In the genomic region with DNA sequence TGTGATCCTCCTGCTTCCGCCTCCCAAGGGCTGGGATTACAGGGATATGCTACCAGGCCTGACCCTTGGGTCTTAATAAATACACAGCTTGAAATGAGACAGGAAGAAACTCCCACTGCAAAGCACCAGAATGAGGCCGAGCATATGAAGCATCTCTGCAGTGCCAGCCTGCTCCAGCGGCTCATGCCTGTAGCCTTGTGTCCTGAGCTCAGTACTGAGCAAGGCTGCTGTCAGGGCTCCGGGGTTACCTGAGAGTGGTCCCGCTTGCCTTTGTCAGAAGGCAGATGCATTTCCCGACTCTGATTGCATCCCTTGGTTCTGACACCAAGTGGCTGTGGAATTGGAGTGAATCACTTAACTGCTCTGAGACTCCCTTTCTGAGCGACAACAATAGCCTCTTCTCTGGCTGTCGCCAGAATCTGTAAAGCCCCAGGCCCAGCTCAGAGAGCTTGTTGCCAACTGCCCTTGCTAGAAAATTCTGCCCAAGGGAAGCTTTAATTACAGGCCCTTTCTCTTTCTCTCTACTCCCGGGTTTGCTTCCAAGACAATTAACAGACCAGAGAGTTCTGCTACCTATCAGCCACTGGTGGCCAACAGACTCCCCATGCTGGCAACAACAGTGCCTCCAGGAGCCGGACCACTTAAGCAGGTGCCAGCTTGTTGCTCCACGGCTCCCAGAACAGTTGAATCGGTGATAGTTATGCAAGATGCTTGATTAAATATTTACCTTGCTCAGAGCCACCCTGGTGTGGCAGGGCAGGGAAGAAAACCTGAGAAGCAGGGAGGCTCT, we compare ENCODE assay signal across 9 mouse cellular contexts.
A peak's percentile ranks its signal among the peaks of the same experiment; 100 is the strongest.
DNase-seq lines count a peak whose midpoint lies in the region; ATAC-seq and TF ChIP-seq lines count a peak whose summit lies in the region.
"Had no signal": no experiment of that assay in that cellular context is flagged by ENCODE, and none has a peak within 500 bp of the region (broad histone marks: within the 10 kb centered on the region; RNA-seq: fewer than 3 reads in every experiment).

No protein-coding gene starts in this region.

- H3K27me3 ChIP-seq in liver, adult 2 months (ENCODE audit: control insufficient read depth, insufficient read depth, low read length): no peaks in the 10 kb centered on the region
- H3K27me3 ChIP-seq in liver, embryonic 12.5 days (replicated peaks): peaks cover 3% of the 10 kb centered on the region; the same call in 1 of the 2 replicates
- no peaks in the 10 kb centered on the region for H3K27me3 ChIP-seq in forebrain, embryonic 14.5 days (replicated peaks; ENCODE audit: control insufficient read depth, insufficient read depth, low read length)
- H3K27me3 ChIP-seq in midbrain, embryonic 16.5 days (ENCODE audit: control insufficient read depth, insufficient read depth, low read depth, low read length): no peaks in the 10 kb centered on the region

- WGBS in liver, adult 2 months: 54% methylated on average over 12 of the region's 12 CpGs
- WGBS in liver, embryonic 12.5 days (ENCODE audit: insufficient replicate concordance): 62% methylated on average over 12 of the region's 12 CpGs
- 26% methylated on average over 12 of the region's 12 CpGs for whole genome bisulfite sequencing in forebrain, embryonic 14.5 days
- 33% methylated on average over 12 of the region's 12 CpGs for WGBS in midbrain, embryonic 16.5 days

- H3K4me3 ChIP-seq in liver, adult 2 months (ENCODE audit: insufficient read depth, low read depth, low read length): no peak overlapping the region
- no peak overlapping the region for H3K4me3 ChIP-seq in liver, embryonic 12.5 days
- no peak overlapping the region for H3K4me3 ChIP-seq in forebrain, embryonic 14.5 days (ENCODE audit: low read depth, low read length)
- H3K4me3 ChIP-seq in midbrain, embryonic 16.5 days (ENCODE audit: low read depth, low read length): no peak overlapping the region

- H3K27ac ChIP-seq in liver, adult 2 months (replicated peaks; ENCODE audit: insufficient read depth, low read depth, low read length): peak overlapping the region; percentile 78
- no peak overlapping the region for H3K27ac ChIP-seq in liver, embryonic 12.5 days
- peak overlapping the region; percentile 71 for H3K27ac ChIP-seq in forebrain, embryonic 14.5 days (ENCODE audit: low read depth, low read length)
- peak overlapping the region; percentile 61 for H3K27ac ChIP-seq in midbrain, embryonic 16.5 days (ENCODE audit: low read length)

- ATAC-seq in liver, embryonic 12.5 days: no peak
- peak; percentile 70 for ATAC-seq in forebrain, embryonic 14.5 days
- ATAC-seq in midbrain, embryonic 16.5 days: peak; percentile 71
- no peak for ATAC-seq in CD4-positive, CD25-positive, alpha-beta regulatory T cell, adult 4 months
- no peak for ATAC-seq in megakaryocyte, adult 5-6 weeks (ENCODE audit: poor library complexity, severe bottlenecking)

- H3K4me1 ChIP-seq in liver, adult 2 months (ENCODE audit: control insufficient read depth, insufficient read depth, low read length): peaks cover 20% of the 10 kb centered on the region
- H3K4me1 ChIP-seq in liver, embryonic 12.5 days: peaks cover 27% of the 10 kb centered on the region
- peaks cover 6% of the 10 kb centered on the region; the same call in 1 of the 2 replicates for H3K4me1 ChIP-seq in forebrain, embryonic 14.5 days (ENCODE audit: control insufficient read depth, insufficient read depth, low read length)
- peaks cover 8% of the 10 kb centered on the region for H3K4me1 ChIP-seq in midbrain, embryonic 16.5 days (ENCODE audit: control insufficient read depth, insufficient read depth, low read length)

- no peak for TF ChIP-seq CTCF in liver, adult 2 months (IDR thresholded peaks at IDR 0.05; ENCODE audit: low read depth, low read length)

- no peaks in the 10 kb centered on the region for H3K36me3 ChIP-seq in liver, adult 2 months (ENCODE audit: control insufficient read depth, insufficient read depth, low read length)
- no peaks in the 10 kb centered on the region for H3K36me3 ChIP-seq in liver, embryonic 12.5 days
- no peaks in the 10 kb centered on the region for H3K36me3 ChIP-seq in forebrain, embryonic 14.5 days (ENCODE audit: control insufficient read depth, insufficient read depth, low read length)
- H3K36me3 ChIP-seq in midbrain, embryonic 16.5 days (ENCODE audit: control insufficient read depth, insufficient read depth, low read length): no peaks in the 10 kb centered on the region

- H3K4me2 ChIP-seq in liver, embryonic 12.5 days: no peak overlapping the region
- H3K4me2 ChIP-seq in forebrain, embryonic 14.5 days (ENCODE audit: low read length): no peak overlapping the region
- H3K4me2 ChIP-seq in midbrain, embryonic 16.5 days (ENCODE audit: low read length): no peak overlapping the region

- no peak overlapping the region for H3K9ac ChIP-seq in liver, adult 2 months (ENCODE audit: low read depth, low read length)
- H3K9ac ChIP-seq in liver, embryonic 12.5 days: no peak overlapping the region
- 0 out of 2 replicates have a peak overlapping the region, but pooled peaks have one; percentile 6 for H3K9ac ChIP-seq in forebrain, embryonic 14.5 days (ENCODE audit: low read length)
- no peak overlapping the region for H3K9ac ChIP-seq in midbrain, embryonic 16.5 days (ENCODE audit: low read depth, low read length)

- peak; percentile 92 for DNase-seq in liver, adult 2 months (ENCODE audit: extremely low read depth, low read depth, low spot score)
- DNase-seq in forebrain, embryonic 14.5 days (ENCODE audit: low spot score): peak; percentile 82
- DNase-seq in kidney, postnatal 10 days: peak; percentile 54
- no peak for DNase-seq in testis, postnatal 10 days (ENCODE audit: low spot score)
- DNase-seq: thymus, adult 18-20 months had no signal

- no peaks in the 10 kb centered on the region for H3K79me2 ChIP-seq in liver, adult 2 months (ENCODE audit: control insufficient read depth, insufficient read depth, low read length)

- no peaks in the 10 kb centered on the region for H3K9me3 ChIP-seq in liver, embryonic 12.5 days (replicated peaks)
- no peaks in the 10 kb centered on the region for H3K9me3 ChIP-seq in forebrain, embryonic 14.5 days (replicated peaks; ENCODE audit: control insufficient read depth, low read length)
- H3K9me3 ChIP-seq in midbrain, embryonic 16.5 days (replicated peaks; ENCODE audit: control insufficient read depth, low read length, poor library complexity, severe bottlenecking): no peaks in the 10 kb centered on the region

- TF ChIP-seq POLR2A in liver, adult 2 months (IDR thresholded peaks at IDR 0.05; ENCODE audit: extremely low read depth, insufficient read depth, low read length): no peak

Comparison
In these comparisons a context has a peak if more than half of its experiments do, and no peak if none do; other contexts are left out.
1. ATAC-seq: peak in forebrain, embryonic 14.5 days (single experiment) and midbrain, embryonic 16.5 days (single experiment); none in liver, embryonic 12.5 days (single experiment), CD4-positive, CD25-positive, alpha-beta regulatory T cell, adult 4 months (single experiment) and megakaryocyte, adult 5-6 weeks (single experiment).